Mouse (Mus musculus) skeletal muscle tissue, adult 2 months (tissue): ENCODE data around the gene St8sia6.
A peak's percentile ranks its signal among the peaks of the same experiment; 100 is the strongest.

Experiments
- DNase-seq: peaks from one replicate; pipeline ENCODE4 v3.0.0-alpha.2; 2012; ENCODE audit warnings: low read depth, low spot score

The St8sia6 gene

DNA sequence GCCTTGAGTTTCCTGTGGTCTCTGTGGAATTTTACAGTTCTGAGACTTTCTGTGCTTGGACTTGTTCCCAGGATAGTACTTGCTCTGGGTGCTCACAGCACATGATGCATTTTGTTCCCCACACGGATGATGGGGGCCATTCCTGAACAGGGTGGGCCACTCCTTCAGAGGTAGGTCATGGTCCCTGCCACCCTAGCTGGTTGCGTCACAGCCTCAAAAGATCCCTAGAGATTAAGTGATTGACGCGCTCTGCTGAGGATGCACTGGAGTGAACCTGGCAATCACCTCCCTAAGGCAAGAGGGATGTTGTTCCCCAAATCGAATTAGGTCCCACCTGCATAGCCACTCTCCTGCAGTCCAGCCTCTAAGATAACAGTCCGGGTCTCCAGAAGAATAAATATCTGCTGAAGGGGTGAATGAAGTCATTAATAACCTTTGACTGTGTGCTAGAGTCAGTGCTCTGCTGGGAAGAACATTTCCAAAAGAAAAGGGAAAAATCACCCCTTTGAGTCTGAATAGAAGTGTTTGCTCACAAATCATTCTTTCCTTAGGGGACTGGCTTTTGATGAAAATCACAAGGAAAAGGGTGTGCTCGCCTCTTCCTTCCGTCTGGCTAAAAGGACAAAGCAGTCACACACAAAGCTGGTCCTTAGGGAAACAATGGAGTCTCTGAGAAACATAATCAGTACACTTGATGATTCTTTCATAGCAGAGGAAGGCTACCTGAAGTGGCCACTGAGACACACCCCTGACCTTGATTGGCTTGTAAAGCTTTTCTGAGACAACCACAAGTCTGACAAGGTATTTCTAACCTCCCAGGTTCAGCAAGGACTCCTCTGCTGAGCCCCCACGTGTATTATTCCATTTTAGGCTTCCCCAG is 26.1 kb downstream of the St8sia6 start:
- DNase-seq: no peak

DNA sequence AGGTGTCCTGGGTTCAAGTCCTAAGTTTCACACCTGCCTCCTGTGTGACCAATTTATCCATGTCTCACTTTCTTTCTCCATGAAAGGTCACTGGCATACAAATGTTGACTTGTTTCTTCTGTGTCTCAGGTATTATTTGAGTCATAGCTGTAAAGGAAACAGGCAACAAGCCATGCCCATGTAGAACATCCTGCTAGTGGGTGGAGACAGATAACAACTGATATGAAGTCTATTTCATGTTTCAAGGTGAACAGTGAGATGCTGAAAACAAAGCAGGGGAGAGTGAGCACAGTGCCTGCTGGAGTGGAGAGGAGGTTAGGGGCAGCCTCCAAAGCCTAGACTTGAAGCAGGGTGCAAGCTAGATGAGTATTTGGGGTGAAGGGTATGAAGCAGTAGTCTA is 33.5 kb downstream of the St8sia6 start:
- no peak for DNase-seq

DNA sequence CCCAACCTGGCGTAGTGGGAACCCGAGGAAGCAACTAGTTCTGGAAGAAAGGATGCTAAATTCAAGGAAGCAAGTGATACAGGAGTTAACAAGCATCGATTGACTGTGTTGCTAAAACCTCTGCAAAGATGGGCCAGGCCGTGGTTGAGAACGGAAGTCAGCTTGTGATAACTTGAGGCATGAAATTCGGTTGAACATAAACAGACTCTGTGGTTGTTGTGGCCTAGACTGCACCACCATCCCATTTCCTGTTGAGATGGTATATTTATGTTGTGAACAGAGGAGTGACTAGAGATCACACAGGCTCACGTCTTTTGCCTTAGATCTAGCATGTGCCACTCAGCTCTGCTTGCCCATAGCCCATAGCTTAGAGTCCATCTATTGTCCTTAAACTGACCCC is 36.5 kb downstream of the St8sia6 start:
- DNase-seq: peak; percentile 10

DNA sequence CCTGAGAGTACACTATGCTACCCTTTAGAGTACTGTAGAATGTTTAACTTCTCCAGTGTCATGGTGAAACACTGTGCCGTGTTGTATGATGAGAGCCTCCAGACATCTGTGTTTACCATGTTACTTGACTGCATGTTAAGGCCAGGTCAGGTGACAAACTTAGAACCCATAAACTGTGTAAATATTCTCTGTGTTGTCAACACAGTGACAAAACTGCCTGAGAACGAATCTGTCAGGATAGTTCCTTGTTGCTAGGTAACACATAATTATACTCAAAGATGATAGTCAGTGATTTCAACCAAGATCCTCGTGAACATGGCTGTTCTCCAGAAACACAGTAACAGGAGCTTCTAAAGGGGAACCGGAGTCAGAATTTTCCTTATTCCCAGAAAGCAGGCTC is 38.1 kb downstream of the St8sia6 start:
- no peak for DNase-seq

DNA sequence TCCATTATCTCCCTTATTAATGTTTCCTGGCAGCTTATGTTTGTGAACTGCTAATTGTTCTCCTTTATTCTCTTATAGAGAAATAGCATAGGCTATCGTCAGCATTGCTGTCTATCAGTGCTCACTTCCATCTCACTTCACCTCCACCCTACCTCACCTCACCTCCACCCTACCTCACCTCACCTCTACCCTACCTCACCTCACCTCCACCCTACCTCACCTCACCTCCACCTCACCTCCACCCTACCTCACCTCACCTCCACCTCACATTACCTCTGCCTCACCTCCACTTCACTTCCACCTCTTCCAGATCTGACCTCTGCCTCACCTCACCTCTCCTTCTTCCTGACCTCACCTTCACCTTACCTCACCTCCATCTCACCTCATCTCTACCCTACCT is 42.2 kb downstream of the St8sia6 start:
- DNase-seq: no peak

DNA sequence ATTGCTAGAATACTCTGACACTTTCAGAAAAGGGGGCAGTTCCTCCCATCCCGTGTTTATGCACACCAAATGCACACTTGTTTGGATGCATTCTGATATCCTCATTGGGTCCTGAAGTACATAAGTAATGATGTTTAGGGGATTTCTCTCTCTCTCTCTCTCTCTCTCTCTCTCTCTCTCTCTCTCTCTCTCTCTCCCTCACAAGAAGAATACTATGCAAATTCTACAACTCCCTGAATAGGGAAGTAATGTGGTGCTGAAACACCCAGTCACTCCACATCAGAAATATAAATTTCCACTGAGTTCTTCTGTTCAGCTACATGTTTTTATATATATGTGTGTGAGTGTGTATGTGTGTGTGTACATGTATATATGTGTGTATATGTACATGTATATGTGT is 43.1 kb downstream of the St8sia6 start:
- no peak for DNase-seq

DNA sequence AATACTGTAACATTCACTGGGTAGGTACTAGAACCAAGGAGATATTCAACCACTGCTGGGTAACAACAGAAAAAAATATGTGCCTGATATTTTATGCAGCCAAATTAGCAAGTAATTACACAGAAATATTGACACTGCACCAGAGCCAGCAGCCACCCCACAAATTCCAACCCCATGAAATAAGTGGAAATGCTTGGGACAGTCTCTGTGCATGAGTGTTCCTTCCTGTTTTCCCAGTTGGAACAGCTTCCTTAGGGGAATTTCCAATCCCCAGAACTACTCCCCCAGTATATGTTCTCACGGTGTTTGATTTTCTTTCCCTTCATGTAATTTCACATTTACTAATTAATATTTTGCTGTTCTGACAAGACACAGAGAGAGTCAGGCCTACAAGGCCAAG is 43.8 kb downstream of the St8sia6 start:
- peak; percentile 5 for DNase-seq

DNA sequence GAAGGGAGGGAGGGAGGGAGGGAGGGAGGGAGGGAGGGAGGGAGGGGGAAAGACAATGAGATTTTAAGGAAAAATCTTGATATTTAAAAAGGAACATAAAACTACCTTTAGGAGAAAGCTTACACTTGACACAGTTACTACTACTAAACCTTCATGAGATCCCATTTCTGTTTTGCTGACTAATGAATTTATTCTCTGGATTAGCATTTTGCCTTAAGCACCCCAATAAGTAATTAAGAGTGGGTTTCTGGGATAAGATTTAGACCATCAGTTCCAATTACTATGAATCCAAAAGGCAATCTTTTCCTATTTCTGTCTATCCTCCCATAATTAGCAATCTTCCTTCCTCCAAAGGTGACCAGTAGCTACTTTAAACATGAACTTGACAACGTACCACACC is 44.7 kb downstream of the St8sia6 start:
- no peak for DNase-seq

DNA sequence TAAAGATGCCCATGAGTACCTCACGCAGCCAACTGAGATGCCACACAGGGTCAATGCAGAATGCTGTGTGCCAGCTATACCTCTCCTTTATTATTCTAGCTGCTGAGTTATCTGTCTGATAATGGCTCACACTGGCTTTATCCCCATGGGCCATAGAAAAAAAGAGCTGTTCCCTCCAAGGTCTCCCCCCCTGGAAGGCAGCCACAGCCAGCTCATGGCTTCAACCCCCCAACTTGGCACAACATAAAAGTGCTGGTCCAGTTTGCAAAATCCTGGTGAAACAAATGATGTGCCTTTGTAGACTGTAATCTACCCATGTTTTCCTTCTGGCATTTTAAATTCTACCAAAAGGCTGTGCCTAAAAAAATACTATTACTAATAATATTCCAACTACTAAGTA is 46.3 kb downstream of the St8sia6 start:
- no peak for DNase-seq

DNA sequence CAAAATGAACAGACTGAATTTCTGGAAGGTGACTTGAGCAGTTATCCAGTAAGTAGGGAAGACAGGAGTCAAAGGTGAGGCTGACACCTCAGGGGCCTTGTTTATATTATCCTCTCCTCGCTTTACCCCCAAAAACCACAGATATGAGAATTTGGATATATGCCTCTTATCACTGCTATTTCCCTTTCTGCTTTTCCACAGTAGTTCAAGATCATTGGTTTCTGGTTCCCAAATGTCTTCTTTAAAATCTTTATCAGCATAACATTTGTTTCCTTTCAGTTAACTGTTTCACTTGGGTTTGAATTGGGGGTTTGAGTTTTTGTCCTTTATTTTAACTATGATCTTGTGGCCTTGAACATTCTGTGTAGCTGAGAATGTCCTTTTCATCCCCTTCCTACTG is 47.8 kb downstream of the St8sia6 start:
- DNase-seq: no peak

DNA sequence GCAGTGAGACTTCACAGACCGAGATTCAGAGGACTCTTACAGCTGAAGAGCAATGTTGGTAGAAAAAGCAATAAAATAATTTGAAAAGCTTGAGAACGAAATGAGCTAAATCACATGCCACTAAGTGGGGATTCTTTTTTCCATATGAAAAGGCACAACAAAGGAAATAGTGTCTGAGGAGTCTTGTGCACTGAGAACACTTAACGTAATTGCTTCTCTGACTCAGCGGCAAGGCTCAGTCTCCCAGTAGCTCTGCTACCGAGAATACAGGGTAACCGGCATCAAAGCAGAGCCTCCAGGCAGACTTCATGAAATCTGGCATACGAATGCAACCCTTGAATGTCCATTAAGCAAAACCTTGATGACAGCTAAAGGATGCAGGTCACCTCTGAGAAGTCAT is 55.2 kb downstream of the St8sia6 start:
- DNase-seq: no peak

DNA sequence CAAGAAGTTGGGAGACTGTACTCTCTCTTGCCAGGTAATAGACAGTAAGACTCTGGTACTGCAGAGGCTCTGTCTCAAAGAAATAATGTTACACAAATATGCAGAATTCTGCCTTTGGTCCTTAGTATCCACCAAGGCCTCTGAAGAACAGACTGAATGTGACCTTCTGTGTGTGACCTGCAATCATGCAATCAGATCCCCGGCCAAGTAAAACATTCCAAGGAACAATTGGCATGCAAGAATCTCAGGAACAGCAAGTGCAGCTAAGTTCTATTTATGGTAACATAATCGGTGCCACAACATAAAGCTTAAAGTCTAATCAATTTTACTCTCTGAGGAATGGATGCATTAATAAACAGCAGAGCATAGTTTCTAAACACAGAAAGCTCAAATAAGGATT is 66.0 kb downstream of the St8sia6 start:
- no peak for DNase-seq

DNA sequence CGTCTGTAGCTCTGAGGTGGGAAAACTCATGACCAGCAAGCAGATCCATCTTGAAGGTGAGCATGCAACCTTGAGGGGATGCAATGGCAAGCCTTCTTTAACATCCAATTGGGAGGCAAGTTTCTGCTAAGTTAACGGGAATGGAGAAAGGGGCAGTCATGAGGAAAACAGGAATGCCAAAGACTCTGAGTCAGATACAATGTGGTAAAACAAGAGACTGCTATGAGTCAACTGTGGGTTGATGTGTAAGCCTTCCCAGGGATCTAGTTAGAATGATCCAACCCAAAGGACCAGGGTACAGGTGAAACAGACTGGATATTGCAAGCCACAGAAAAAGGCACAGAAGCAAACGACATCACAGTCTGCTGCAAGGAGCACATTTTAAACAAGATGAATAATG is 68.3 kb downstream of the St8sia6 start:
- DNase-seq: no peak

DNA sequence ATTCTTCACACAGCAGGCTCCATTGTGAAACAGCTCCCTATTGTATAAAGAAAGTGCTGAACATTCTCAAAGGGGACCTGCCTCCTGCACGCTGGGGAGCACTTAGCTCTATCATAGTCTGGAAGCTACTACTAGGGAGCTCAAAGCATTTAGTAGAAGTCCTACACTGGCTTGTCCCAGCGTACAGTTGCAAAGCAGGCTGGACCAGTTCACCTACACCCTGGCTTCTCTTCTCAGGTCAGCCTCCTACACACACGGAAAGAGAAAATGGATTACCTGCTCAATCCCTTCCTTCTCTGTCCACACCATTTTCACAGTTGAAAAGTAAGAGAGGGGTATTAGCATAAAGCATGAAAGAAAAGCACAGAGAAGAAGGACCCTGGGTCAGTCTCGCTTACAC is 71.6 kb downstream of the St8sia6 start:
- DNase-seq: no peak

DNA sequence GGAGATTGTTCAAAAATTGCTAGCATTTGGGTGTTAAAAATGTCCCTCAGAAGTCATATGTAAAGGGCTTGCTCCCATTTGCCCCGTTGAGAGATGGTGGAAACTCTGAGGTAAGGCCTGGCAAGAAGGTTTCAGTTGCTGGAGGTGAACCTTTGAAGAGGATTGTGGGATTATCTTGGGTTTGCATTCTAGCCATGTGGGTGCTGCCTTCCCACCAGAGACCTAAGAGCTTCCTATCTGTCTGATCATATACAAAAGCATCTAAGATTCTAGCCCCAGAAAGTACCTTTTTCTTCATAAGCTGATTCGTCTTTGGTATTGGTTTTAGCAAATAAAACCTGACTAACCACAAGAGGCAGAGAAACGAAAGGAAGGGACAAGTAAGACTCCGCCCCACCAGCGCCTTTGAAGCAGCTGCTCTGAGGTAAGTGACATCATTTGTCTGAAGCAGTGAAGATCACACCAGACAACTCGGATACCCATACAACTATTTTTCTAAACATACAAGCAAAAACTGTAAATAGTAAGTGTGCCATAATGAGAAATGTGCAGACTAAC is 75.2 kb downstream of the St8sia6 start:
- DNase-seq: no peak

DNA sequence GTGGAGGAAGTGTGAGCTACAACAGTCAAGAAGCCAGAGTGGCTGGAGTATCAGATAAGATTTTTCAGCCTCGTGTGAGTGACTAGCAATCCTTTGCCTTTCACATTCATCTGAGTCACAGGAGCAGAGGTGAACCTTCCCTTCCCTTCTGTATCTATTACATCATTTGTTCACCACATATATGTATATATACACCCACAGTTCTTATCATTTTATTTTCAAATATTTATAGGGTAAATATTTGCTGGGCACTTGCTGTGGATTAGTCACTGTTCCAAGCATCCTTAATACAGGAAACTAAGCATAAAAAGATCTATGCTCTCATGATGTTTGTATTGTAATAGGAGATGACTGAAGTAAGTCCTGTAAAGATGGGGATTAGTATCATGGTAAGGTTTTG is 85.1 kb downstream of the St8sia6 start:
- DNase-seq: no peak

DNA sequence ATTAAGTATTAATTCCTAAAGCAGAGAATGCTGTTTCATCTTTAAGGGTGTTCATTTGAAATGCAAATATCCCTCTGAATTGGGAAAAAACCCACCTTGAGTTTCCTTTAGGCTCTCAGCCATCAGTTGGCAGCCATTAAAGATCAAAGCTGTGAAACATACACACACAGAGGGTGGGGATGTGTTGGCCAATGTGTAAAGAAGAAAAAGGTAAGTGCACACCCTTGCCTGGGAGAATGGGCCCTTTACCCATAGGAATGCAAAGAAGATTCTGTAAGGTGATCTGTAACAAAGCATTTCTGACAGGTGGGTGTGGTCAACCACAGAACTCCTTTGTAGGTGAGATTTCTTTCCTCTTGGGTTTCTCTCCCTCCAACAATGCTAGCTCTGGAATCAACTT is 96.3 kb downstream of the St8sia6 start:
- DNase-seq: no peak

DNA sequence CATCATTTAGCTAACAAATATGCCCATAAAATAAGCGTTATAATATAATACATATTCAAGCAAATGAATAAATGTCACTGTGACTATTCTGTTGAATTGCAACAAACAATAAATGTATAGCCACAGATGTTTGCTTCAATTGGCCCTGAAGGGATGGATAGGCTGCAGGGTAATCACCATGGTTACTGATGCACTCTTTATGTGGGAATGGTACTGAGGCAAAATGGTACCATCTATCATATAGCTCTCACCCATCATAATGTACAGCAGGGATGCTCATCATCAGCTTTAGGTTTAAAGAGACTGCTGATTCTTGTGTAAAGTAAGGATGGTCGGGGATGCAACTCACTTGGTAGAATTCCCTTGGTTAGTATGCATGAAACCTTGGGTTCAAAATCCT is 99.4 kb downstream of the St8sia6 start:
- DNase-seq: no peak

DNA sequence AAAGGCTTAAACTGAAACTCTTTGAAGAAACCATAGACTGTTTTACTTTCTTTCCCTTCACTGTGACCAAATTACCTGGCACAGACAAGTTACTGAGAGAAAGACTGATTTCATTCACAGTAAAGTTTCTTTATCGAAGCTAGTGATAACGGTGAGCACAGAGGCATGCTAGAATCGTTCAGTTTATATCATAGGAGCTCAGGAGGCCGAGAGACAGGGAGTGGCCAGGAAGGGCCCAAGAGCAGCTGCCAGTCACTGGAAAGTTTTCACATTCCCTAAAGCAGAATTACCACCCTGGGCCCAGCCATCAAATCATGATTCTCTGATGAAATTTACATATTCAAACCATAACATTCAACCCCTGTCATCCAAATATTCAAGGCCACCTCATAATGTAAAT is 109.5 kb downstream of the St8sia6 start:
- no peak for DNase-seq

DNA sequence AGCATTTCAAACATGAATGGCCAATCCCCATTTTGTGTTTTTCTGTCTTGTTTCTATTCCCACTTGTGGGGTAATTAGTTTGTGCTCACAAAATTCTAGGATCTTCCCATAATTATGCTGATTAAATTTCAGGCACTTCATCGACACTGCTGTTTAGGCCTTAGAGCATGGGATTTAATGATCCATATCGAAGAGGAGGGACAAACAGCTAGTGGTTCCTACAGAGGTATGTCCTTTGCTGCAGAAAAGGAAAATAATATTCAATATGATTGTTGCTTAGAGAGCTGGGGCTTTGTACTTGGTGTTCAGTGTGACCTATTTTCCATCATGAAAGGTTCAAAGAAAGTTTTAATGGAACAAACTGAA is 110.7 kb downstream of the St8sia6 start:
- DNase-seq: no peak

DNA sequence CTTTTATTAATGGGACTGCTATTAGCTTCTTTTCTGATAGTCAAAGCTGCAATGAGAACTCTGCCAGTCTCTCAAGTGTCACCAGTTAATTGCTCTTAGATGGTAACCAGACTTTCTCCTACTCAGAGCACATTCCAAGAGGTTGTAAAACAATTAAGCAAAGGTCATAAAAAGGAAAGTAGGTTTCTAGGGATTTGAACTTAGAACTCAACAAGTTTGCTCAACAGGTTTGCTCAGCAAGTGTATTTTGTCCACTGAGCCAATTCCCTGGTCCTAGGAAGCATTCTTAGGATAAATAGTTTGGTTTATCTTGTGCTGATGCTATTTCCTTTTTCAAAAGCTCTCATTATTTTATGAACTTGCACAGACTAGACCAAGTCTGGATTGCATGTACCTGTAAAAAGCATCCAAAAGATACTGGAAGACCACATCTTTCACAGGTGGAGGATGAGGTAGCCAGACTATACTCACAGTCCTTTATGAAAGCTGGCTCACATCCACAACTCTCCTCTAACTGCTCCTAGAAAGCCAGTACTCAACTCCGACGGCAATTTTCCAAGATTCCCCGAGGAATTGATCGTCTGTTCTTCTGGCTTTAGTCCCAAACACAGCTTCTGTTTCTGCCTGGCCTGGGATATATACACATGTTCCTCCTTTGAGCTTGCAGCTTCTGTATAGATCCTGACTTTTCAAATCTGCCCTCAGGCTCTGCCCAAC is 111.2 kb downstream of the St8sia6 start:
- no peak for DNase-seq

DNA sequence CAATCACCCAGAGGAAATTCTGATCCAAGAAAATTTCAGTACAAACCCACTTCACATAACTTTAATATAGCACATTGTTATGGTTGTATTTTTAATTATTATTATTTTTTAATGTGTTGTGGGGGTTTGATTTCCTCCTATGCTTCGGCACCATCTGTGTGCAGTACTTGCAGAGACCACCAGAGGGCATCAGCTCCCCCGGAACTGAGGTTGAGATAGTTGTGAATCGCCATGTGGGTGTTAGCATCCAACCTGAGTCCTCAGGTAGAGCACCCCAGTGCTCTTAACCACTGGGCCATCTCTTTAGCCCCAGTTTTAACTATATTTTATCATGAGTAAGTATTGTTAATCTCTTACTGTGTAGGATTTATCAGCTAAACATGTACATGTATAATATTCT is 120.9 kb downstream of the St8sia6 start:
- no peak for DNase-seq

DNA sequence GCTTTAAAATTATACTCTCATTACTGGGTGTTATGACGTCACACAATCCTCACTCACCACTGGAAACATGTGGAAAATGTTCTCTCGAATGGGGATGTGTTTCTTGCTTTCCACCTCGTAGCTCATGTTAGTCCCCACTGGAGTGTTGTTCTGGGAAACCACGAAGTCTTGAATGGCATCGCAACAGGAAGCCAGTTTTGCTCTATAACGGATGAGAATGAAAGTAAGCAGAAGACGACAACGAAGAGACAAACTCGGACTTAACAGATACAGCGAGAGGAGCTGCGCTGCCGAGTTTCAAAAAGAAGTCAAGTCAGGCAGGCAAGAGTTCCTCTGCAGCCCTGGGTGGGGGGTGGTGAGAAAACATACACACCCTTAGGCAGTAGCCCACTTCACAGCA is 121.4 kb downstream of the St8sia6 start:
- DNase-seq: no peak
